Mouse (Mus musculus) hindlimb bud, embryonic 11.5 days (tissue): ENCODE data around the gene Wdr62.
"Not testable (repeated sequence)": the region's sequence is repeated elsewhere in the genome, so short reads cannot be mapped to it uniquely, and the experiment has no call there.

Experiments
- DNase-seq: peaks from one replicate; pipeline ENCODE4 v3.0.0-alpha.2; 2012; ENCODE audit warnings: low read depth, low spot score; ENCODE audit errors: extremely low spot score

The Wdr62 gene

GRCm38 (mm10) chr7:30213881-30214280, 66.3 kb downstream of the Wdr62 start:
- no peak for DNase-seq

DNA sequence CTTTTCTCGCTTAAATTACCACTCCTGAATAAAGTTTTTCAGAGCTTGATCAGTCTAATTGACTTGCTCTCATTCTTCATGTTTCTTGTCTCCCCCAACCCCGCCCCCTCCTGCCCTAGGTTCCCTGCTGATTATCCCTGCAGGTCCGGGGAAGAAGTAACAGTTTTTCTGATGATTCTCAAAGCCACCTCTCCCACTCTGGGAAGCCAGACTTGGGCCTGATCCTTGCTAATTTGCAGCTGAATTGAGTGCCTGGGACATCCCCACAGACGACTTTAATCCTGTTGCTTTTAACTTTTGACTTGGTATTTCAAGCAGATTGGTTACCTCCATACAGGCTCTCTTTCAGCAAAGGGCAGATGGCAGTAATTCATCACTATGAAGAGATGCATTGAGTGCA, 69.2 kb downstream of the Wdr62 start:
- DNase-seq = no peak

DNA sequence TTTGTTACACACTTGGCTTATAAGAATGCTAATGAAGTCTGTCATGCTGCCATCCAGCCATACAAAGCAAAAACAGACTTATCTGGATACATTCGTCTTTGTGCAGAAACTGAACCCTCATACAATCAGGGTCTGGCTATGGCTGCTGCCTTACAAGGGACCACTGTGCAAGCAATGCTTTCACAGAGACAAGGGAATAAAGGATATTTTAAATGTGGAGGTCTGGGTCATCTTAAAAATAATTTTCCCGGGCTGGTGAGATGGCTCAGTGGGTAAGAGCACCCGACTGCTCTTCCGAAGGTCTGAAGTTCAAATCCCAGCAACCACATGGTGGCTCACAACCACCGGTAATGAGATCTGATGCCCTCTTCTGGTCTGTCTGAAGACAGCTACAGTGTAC, 73.9 kb downstream of the Wdr62 start:
- DNase-seq = not testable (repeated sequence)

DNA sequence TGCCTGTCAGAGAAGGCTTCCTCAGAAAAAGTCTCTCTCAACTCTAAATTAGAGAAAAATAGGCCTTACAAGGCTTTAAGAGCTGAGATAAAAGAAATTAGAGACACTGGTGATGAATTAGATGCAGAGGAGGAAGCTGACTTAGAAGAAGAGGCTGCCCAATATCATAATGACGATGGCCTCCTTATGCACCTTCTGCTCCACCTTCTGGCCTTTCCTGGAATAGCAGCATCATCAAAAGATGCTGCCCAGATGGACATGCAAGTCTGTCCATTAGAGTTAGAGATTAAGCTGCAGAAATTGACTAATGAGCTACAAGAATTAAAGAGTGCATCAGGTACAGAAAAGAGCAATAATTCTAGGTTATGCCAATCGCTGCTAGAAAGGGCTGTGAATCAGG, 74.8 kb downstream of the Wdr62 start:
- no peak for DNase-seq

GRCm38 (mm10) chr7:30204380-30204779, 75.8 kb downstream of the Wdr62 start:
- DNase-seq = no peak

GRCm38 (mm10) chr7:30202895-30203690, 77.1 kb downstream of the Wdr62 start:
- no peak for DNase-seq

DNA sequence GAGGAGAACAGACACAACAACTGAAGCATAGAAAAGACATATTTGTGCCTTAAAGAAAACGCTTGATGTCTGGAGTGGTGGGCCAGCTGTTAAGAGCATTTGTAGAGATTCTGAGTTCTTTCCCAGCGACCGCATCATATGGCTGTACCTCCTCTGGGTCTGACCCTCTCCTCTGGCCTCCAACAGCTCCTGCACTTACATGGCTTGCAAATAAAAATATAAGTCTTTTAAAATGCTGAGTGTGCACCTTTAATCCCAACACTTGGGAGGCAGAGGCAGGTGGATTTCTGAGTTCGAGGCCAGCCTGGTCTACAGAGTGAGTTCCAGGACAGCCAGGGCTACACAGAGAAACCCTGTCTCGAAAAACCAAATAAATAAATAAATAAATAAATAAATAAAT, 79.6 kb downstream of the Wdr62 start:
- not testable (repeated sequence) for DNase-seq

- no peak for DNase-seq
Measured at GRCm38 (mm10) chr7:30200200-30200599, 80.0 kb downstream of the Wdr62 start.

DNA sequence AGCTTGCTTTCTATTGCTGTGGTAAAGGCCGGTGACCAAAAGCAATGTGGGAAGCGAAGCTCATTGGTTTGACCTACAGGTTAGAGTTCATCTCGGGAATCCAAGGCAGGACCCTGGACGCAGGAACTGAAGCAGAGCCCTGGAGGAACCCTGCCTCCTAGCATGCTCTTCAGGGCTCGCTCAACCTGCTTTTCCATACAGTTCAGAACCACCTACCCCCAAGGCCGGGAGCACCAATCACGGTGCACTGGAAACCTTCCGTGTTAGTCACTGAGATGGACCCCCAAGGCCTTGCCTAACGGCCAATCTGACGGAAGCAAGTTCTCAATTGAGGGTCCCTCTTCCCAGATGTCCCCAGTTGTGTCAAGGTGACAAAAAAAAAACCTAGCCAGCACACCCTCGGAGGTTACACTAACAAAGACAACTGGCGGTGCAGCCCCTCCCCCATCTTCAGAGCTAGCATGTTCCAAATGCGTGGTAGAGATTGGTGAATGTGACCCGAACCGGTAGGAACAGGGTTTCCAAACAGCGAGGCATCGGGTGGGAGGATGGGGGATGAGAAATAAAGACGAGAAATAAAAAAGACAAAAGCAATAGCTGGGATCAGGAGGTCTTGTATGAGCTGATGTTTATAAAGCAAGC, 80.6 kb downstream of the Wdr62 start:
- no peak for DNase-seq

- DNase-seq = peak; percentile 73
Measured at GRCm38 (mm10) chr7:30198481-30198971, 81.7 kb downstream of the Wdr62 start, which contains the start of gene Capns1. Gene Capns1, minus strand, starts transcription at chr7:30198811.

- no peak for DNase-seq
Measured at GRCm38 (mm10) chr7:30197592-30198129, 82.6 kb downstream of the Wdr62 start.

- no peak for DNase-seq
Measured at GRCm38 (mm10) chr7:30196171-30196570, 84.0 kb downstream of the Wdr62 start.

GRCm38 (mm10) chr7:30195461-30195860, 84.8 kb downstream of the Wdr62 start:
- DNase-seq = no peak

GRCm38 (mm10) chr7:30194884-30195283, 85.3 kb downstream of the Wdr62 start:
- peak; percentile 66 for DNase-seq

GRCm38 (mm10) chr7:30194101-30194831, 86.0 kb downstream of the Wdr62 start:
- no peak for DNase-seq

- DNase-seq = no peak
Measured at GRCm38 (mm10) chr7:30193581-30194100, 86.6 kb downstream of the Wdr62 start.

DNA sequence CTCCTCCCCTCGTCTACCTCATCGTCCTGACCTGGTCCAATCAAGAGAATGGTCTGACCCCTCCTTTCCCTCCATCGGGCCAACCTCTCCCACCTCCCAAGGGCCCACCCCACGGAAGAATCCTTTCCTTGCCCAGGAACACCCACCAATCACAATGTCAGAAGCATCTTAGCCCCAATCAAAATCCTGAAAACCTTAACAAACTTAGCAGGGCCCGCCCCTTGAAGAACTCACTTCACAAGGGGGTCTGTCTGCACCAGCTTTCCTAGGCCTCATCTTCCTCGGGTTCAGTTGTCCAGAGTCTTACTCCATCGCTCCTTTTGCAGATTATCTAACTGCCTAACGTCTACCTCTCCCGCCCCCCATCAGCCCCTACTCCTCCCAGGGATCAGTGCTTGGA, 87.2 kb downstream of the Wdr62 start:
- no peak for DNase-seq

DNA sequence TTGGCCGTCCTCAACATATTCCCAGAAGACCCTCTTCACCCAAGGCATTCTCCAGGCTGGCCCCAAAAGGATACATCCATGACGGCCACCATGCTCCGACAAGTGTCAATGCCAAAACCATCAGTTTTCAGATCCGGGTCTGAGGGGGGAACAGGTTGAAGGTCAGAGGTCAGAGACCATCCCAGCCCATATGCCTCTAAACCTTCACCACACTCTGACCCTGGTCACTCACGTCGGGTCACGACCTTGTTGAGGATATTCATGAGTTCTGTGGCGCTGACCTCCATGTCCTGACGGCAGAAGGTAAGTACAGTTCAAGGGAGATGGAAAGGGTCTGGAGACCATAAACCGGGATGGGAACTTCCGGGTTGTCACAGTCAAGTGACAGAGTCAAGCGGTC, 88.1 kb downstream of the Wdr62 start:
- no peak for DNase-seq
